Mouse (Mus musculus): ENCODE measurements around the gene Cdca8.

Gene Cdca8

DNA sequence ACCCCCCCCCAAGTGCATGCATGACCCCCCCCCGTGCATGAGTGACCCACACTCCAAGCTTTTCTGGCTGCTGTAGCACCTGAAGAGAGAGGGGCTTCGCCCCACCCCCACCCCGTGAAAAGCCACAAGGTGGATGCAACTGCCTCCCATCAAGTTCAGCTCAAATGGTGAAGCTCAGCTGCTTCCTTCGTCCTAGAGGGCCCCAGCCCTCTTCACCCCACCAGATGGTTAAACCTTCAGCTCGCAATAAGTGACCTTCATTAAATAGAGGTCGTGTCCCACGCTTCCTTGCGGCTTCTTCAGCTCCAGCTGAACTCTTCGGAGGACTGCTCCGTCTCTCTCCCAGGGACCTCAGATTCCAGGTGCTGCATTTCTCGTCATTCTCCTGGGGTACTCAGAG lies 58.5 kb downstream of the Cdca8 start, which contains the start of gene Epha10:
Gene Epha10, plus strand, starts transcription at position 301 of the 400 bp plus-strand sequence.
- DNase-seq (ENCODE audit: low spot score in 2 of 2): no peak

DNA sequence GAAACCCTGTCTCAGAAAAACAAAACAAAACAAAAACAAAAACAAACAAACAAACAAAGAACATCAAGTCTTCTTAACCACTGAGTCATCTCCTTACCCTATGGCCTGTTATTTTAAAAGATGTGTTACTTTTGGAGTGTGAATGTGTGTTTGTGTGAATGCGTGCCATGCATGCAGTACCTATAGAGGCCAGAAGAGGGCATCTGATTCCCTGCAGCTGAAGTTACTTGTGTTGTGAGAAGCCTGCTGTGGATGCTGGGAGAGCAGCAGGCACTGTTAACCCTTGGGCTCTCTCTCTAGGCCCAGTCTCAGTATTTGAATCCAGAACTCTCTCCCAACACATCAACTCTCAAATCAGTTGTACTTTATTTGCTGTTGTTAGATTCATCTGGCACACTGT lies 66.4 kb downstream of the Cdca8 start:
- no peak for DNase-seq (ENCODE audit: low spot score in 2 of 2)

Data from frontal cortex, postnatal 36 days (tissue).